Mouse (Mus musculus) liver, embryonic 13.5 days (tissue): ENCODE measurements around the gene Mpdz. TPM values are rescaled to one million over a fixed set of nuclear protein-coding genes. Genes with fewer than 3 reads are reported as not detected.

Experiments used
- ATAC-seq: fragments of 200-750 bp; cut with Nextera tagmentation; 2 replicates; pipeline ENCODE4 v1.8.0; 2017; ENCODE audit warnings: low read depth, mild to moderate bottlenecking, moderate number of reproducible peaks, moderate library complexity
- DNase-seq: peaks from one replicate; pipeline ENCODE4 v3.0.0; 2022
- H3K27ac ChIP-seq: fragments of 300-500 bp; sonication (generic); 2 replicates; pipeline ENCODE4 v1.5.1; 2015; ENCODE audit warnings: moderate library complexity, mild to moderate bottlenecking, inconsistent platforms
- H3K27me3 ChIP-seq: fragments of 300-500 bp; sonication (generic); 2 replicates; pipeline ENCODE4 v1.6.1; 2015; ENCODE audit warnings: mild to moderate bottlenecking, inconsistent platforms
- H3K36me3 ChIP-seq: fragments of 300-500 bp; sonication (generic); 2 replicates; pipeline ENCODE4 v1.6.1; 2015; ENCODE audit warnings: mild to moderate bottlenecking, inconsistent platforms
- H3K4me1 ChIP-seq: fragments of 300-500 bp; sonication (generic); replicated peaks from 2 replicates; pipeline ENCODE4 v1.6.1; 2015; ENCODE audit warnings: inconsistent platforms
- H3K4me2 ChIP-seq: fragments of 300-500 bp; sonication (generic); 2 replicates; pipeline ENCODE4 v1.6.1; 2015; ENCODE audit warnings: inconsistent platforms, mild to moderate bottlenecking, moderate library complexity
- H3K4me3 ChIP-seq: fragments of 300-500 bp; sonication (generic); replicated peaks from 2 replicates; pipeline ENCODE4 v1.5.1; 2015; ENCODE audit warnings: mild to moderate bottlenecking, inconsistent platforms
- H3K9ac ChIP-seq: fragments of 300-500 bp; sonication (generic); 2 replicates; pipeline ENCODE4 v1.6.1; 2015; ENCODE audit warnings: mild to moderate bottlenecking, inconsistent platforms
- H3K9me3 ChIP-seq: fragments of 300-500 bp; sonication (generic); replicated peaks from 2 replicates; pipeline ENCODE4 v1.6.1; 2016; ENCODE audit warnings: inconsistent platforms
- WGBS: fragments of 180-500 bp; shearing (Covaris S2); methylation state at CpG from one replicate; pipeline ENCODE4 v1.1.7; 2015; ENCODE audit not compliant: insufficient replicate concordance; 5-methylcytosine and 5-hydroxymethylcytosine counted together
- polyA plus RNA-seq: library from polyadenylated mRNA; unstranded; fragments of >200 nt; fragmentation: Nextera tagmentation; extraction: Ambion mirVana; gene quantifications from 2 replicates; pipeline ENCODE4 v1.2.1, GENCODE M21; 2015

Gene Mpdz
- polyA plus RNA-seq, 1 experiment from 2014 or later, result 2.1 TPM

- H3K27me3 ChIP-seq, result no peaks in the 10 kb centered on the region
- 76% methylated on average over 5 of the region's 5 CpGs for WGBS
- ATAC-seq (no peak), DNase-seq (no peak)
- no peaks in the 10 kb centered on the region for H3K4me1 ChIP-seq
- H3K4me3 ChIP-seq, result no peak overlapping the region
- no peaks in the 10 kb centered on the region for H3K9me3 ChIP-seq
- no peak overlapping the region for H3K4me2 ChIP-seq
- H3K36me3 ChIP-seq, result no peaks in the 10 kb centered on the region
- H3K27ac ChIP-seq, result no peak overlapping the region
- no peak overlapping the region for H3K9ac ChIP-seq
Measured at GRCm38 (mm10) chr4:81279451-81279850, 163.2 kb downstream of the Mpdz start.

GRCm38 (mm10) chr4:81275957-81276715 lies 166.5 kb downstream of the Mpdz start:
- ATAC-seq (no peak), DNase-seq (no peak)
- H3K9me3 ChIP-seq, result no peaks in the 10 kb centered on the region
- no peak overlapping the region for H3K27ac ChIP-seq
- H3K4me3 ChIP-seq, result no peak overlapping the region
- no peak overlapping the region for H3K4me2 ChIP-seq
- H3K4me1 ChIP-seq, result no peaks in the 10 kb centered on the region
- no peaks in the 10 kb centered on the region for H3K36me3 ChIP-seq
- H3K9ac ChIP-seq, result no peak overlapping the region
- WGBS, result 53% methylated on average over 6 of the region's 6 CpGs
- H3K27me3 ChIP-seq, result no peaks in the 10 kb centered on the region

GRCm38 (mm10) chr4:81273067-81273466 lies 169.5 kb downstream of the Mpdz start:
- Histone ChIP-seq H3K4me2 (no peak overlapping the region), H3K27ac (no peak overlapping the region), H3K27me3 (no peaks in the 10 kb centered on the region), H3K4me1 (no peaks in the 10 kb centered on the region), H3K36me3 (no peaks in the 10 kb centered on the region), H3K4me3 (no peak overlapping the region), H3K9me3 (no peaks in the 10 kb centered on the region), H3K9ac (no peak overlapping the region)
- DNase-seq, result no peak
- 70% methylated on average over 2 of the region's 2 CpGs for WGBS
- ATAC-seq, result no peak

GRCm38 (mm10) chr4:81252859-81253780 lies 189.5 kb downstream of the Mpdz start:
- no peaks in the 10 kb centered on the region for H3K4me1 ChIP-seq
- H3K27ac ChIP-seq, result no peak overlapping the region
- 63% methylated on average over 6 of the region's 6 CpGs for WGBS
- no peak overlapping the region for H3K9ac ChIP-seq
- ATAC-seq (no peak), DNase-seq (no peak)
- H3K9me3 ChIP-seq, result no peaks in the 10 kb centered on the region
- no peaks in the 10 kb centered on the region for H3K36me3 ChIP-seq
- no peak overlapping the region for H3K4me2 ChIP-seq
- no peak overlapping the region for H3K4me3 ChIP-seq
- no peaks in the 10 kb centered on the region for H3K27me3 ChIP-seq

- no peak overlapping the region for H3K4me2 ChIP-seq
- H3K27ac ChIP-seq, result no peak overlapping the region
- H3K36me3 ChIP-seq, result no peaks in the 10 kb centered on the region
- H3K9ac ChIP-seq, result no peak overlapping the region
- WGBS, result 86% methylated on average over 1 of the region's 1 CpGs
- H3K4me1 ChIP-seq, result no peaks in the 10 kb centered on the region
- no peaks in the 10 kb centered on the region for H3K27me3 ChIP-seq
- DNase-seq (no peak), ATAC-seq (no peak)
- H3K4me3 ChIP-seq, result no peak overlapping the region
- no peaks in the 10 kb centered on the region for H3K9me3 ChIP-seq
Measured at GRCm38 (mm10) chr4:81252334-81252733, 190.3 kb downstream of the Mpdz start.

GRCm38 (mm10) chr4:81251934-81252333 lies 190.7 kb downstream of the Mpdz start:
- ATAC-seq (no peak), DNase-seq (no peak)

GRCm38 (mm10) chr4:81249245-81249644 lies 193.4 kb downstream of the Mpdz start:
- H3K27ac ChIP-seq, result no peak overlapping the region
- no peak for ATAC-seq
- H3K27me3 ChIP-seq, result no peaks in the 10 kb centered on the region
- no peaks in the 10 kb centered on the region for H3K36me3 ChIP-seq
- no peaks in the 10 kb centered on the region for H3K4me1 ChIP-seq
- H3K9ac ChIP-seq, result no peak overlapping the region
- 34% methylated on average over 2 of the region's 2 CpGs for WGBS
- no peak for DNase-seq
- H3K9me3 ChIP-seq, result no peaks in the 10 kb centered on the region
- H3K4me2 ChIP-seq, result no peak overlapping the region
- H3K4me3 ChIP-seq, result no peak overlapping the region

More at GRCm38 (mm10) chr4:81251934-81252333, 190.7 kb downstream of the Mpdz start:
- Histone ChIP-seq H3K36me3 (no peaks in the 10 kb centered on the region), H3K9me3 (no peaks in the 10 kb centered on the region), H3K9ac (no peak overlapping the region), H3K27me3 (no peaks in the 10 kb centered on the region), H3K4me3 (no peak overlapping the region), H3K4me2 (no peak overlapping the region), H3K4me1 (no peaks in the 10 kb centered on the region), H3K27ac (no peak overlapping the region)
- 12% methylated on average over 5 of the region's 5 CpGs for WGBS

- Histone ChIP-seq H3K9ac (no peak overlapping the region), H3K4me3 (no peak overlapping the region), H3K4me2 (no peak overlapping the region), H3K9me3 (no peaks in the 10 kb centered on the region), H3K4me1 (no peaks in the 10 kb centered on the region), H3K27me3 (no peaks in the 10 kb centered on the region), H3K36me3 (no peaks in the 10 kb centered on the region), H3K27ac (no peak overlapping the region)
- ATAC-seq (no peak), DNase-seq (no peak)
- WGBS, result 58% methylated on average over 5 of the region's 5 CpGs
Measured at GRCm38 (mm10) chr4:81236227-81236626, 206.4 kb downstream of the Mpdz start.
